Mouse (Mus musculus): ENCODE results near the gene Gm21885. TPM values are rescaled to one million over a fixed set of nuclear protein-coding genes. Genes with fewer than 3 reads are reported as not detected.
"Not testable (repeated sequence)": the region's sequence is repeated elsewhere in the genome, so short reads cannot be mapped to it uniquely, and the experiment has no call there.

Gene Gm21885
- polyA plus RNA-seq, 1 experiment, result not detected

DNA sequence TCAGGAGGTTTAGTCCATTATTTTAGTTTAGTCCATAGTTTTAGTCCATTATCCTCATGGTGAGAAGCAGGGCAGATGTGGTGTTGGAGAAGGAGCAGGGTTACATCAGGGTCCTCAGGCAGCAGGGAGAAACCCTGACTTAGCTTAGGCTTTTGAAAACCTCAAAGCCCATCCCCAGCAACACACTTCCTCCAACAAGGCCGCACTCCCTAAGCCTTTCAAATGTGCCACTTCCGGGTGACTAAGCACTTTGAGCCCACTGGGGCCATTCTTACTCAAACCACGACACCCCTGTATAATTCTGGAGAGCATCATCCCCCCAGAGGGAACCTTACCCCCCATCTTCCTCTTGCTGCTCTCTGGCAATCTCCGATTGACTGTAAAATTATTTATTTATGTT lies 21.9 kb upstream of the Gm21885 start:
- no peak for TF ChIP-seq CTCF (IDR thresholded peaks at IDR 0.05; ENCODE audit: control insufficient read depth, insufficient read depth, low read length)
- TF ChIP-seq POLR2A (IDR thresholded peaks at IDR 0.05; ENCODE audit: borderline replicate concordance, control insufficient read depth, low read depth, low read length), result no peak
- Histone ChIP-seq H3K27ac (ENCODE audit: control insufficient read depth, insufficient read depth, low read depth, low read length, poor library complexity) (peak overlapping the region; percentile 24; the same call in 1 of the 2 replicates), H3K4me3 (replicated peaks; ENCODE audit: control insufficient read depth, low read depth, low read length) (no peak overlapping the region), H3K4me1 (ENCODE audit: control insufficient read depth, insufficient read depth, low read length) (peaks cover 9% of the 10 kb centered on the region)
- WGBS, result 8% methylated on average over 4 of the region's 4 CpGs

DNA sequence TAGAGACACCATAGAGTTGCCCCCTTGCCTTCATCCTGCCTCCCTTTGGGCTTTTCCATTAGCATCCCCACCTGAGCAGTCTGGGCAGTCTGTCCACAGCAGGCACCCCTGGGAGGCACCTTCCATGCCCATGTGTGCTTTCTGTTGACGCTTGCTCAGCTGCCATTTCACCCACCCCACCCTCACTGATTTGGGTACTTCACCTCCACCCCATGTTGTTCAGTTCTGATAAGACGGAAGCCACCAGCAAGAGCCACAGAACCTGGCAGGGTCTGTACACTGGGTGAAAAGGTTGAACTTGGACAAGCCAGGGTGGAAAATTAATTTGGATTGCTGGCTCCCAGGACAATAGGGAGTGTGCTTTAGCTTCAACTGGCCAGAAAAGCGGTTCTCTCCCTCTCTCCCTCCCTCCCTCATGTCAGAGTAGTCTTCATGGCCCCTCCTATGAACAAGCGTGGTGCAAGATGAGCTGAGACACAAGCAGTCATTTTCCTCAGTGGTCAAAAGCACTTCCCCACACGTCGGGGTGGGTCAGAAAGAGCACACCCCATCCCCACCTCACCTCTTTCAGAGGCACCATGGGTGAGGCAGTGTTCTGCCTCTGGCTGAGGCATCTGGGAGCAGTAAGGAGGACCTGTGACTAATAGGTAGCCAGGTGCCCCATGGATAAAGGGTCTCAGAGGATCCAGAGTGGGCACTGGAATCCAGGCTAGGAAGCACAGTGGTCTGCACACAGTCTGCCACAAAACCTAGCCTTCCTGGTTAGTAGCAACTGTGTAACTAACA lies 19.9 kb upstream of the Gm21885 start:
- 27% methylated on average over 6 of the region's 6 CpGs for WGBS
- TF ChIP-seq POLR2A (IDR thresholded peaks at IDR 0.05; ENCODE audit: borderline replicate concordance, control insufficient read depth, low read depth, low read length), result no peak
- TF ChIP-seq CTCF (IDR thresholded peaks at IDR 0.05; ENCODE audit: control insufficient read depth, insufficient read depth, low read length), result no peak
- Histone ChIP-seq H3K4me1 (ENCODE audit: control insufficient read depth, insufficient read depth, low read length) (peaks cover 10% of the 10 kb centered on the region), H3K27ac (ENCODE audit: control insufficient read depth, insufficient read depth, low read depth, low read length, poor library complexity) (peak overlapping the region; percentile 78), H3K4me3 (replicated peaks; ENCODE audit: control insufficient read depth, low read depth, low read length) (no peak overlapping the region)

DNA sequence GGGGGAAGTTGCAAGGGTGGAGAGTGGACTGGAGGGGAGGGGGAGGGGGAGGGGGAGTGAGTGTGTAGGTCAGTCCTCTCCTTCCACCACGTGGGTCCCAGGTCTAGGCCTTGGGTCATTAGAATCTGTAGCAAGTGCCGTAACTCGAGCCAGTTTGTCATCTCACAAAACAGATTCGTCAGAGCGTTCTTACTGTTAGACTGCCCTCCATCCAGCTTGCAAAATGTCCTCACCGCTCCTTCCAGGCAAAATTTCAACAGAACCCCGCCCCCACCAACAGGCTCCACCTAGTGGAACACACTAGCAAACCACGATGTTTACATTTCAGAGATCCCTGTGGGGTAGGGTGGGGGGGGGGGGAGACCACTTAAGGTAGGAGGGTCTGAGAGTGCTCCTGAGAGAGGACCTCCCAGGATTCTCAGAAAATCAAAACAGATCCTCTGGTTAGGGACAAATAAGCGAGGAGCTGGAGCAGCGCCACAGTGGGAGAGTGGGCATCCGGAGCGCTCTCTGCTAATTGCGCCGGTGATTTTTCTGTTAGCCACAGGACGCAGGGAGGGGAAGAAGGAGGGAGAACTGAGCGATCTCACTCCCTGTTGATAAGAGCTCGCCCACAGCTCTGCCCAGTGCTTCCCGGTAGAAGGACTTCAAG lies 16.4 kb upstream of the Gm21885 start:
- no peak overlapping the region for H3K4me3 ChIP-seq (replicated peaks; ENCODE audit: control insufficient read depth, low read depth, low read length)
- H3K4me1 ChIP-seq (ENCODE audit: control insufficient read depth, insufficient read depth, low read length), result peaks cover 8% of the 10 kb centered on the region
- TF ChIP-seq CTCF (IDR thresholded peaks at IDR 0.05; ENCODE audit: control insufficient read depth, insufficient read depth, low read length), result 0 out of 2 replicates have a peak, but pooled peaks have one; percentile 23
- TF ChIP-seq POLR2A (IDR thresholded peaks at IDR 0.05; ENCODE audit: borderline replicate concordance, control insufficient read depth, low read depth, low read length), result no peak
- 3% methylated on average over 18 of the region's 18 CpGs for WGBS
- H3K27ac ChIP-seq (ENCODE audit: control insufficient read depth, insufficient read depth, low read depth, low read length, poor library complexity), result peak overlapping the region; percentile 57

DNA sequence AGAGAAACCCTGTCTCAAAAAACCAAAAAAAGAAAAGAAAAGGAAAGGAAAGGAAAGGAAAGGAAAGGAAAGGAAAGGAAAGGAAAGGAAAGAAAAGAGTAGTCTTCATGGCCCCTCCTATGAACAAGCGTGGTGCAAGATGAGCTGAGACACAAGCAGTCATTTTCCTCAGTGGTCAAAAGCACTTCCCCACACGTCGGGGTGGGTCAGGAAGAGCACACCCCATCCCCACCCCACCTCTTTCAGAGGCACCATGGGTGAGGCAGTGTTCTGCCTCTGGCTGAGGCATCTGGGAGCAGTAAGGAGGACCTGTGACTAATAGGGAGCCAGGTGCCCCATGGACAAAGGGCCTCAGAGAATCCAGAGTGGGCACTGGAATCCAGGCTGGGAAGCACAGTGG lies 15.5 kb upstream of the Gm21885 start:
- not testable (repeated sequence) for H3K4me3 ChIP-seq (replicated peaks; ENCODE audit: control insufficient read depth, low read depth, low read length); H3K27ac ChIP-seq (ENCODE audit: control insufficient read depth, insufficient read depth, low read depth, low read length, poor library complexity); H3K4me1 ChIP-seq (ENCODE audit: control insufficient read depth, insufficient read depth, low read length)
- 10% methylated on average over 3 of the region's 3 CpGs for WGBS

DNA sequence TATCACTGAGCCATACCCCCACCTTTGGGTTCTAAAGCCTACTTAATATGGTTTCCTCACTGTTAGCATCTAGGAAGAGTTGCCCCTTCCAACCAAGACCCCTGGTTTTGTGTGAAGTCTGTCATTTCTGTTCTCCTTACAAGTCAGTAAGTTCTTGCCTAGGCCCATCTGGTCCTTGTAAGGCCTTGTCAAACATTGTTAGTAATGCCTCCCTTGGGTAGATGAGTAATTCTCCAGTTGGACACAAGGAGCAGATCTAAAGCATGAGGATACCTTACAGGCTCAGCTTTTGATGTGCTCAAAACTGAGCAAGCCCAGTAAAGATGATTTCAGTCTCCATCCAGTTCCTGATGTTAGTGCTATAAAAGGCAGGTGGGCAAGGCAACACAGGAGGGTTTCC lies 12.9 kb upstream of the Gm21885 start:
- no peak overlapping the region for H3K4me3 ChIP-seq (replicated peaks; ENCODE audit: control insufficient read depth, low read depth, low read length)
- TF ChIP-seq CTCF (IDR thresholded peaks at IDR 0.05; ENCODE audit: control insufficient read depth, insufficient read depth, low read length) (no peak), POLR2A (IDR thresholded peaks at IDR 0.05; ENCODE audit: borderline replicate concordance, control insufficient read depth, low read depth, low read length) (no peak)
- H3K4me1 ChIP-seq (ENCODE audit: control insufficient read depth, insufficient read depth, low read length), result peaks cover 6% of the 10 kb centered on the region; the same call in 1 of the 2 replicates
- no peak overlapping the region for H3K27ac ChIP-seq (ENCODE audit: control insufficient read depth, insufficient read depth, low read depth, low read length, poor library complexity)

DNA sequence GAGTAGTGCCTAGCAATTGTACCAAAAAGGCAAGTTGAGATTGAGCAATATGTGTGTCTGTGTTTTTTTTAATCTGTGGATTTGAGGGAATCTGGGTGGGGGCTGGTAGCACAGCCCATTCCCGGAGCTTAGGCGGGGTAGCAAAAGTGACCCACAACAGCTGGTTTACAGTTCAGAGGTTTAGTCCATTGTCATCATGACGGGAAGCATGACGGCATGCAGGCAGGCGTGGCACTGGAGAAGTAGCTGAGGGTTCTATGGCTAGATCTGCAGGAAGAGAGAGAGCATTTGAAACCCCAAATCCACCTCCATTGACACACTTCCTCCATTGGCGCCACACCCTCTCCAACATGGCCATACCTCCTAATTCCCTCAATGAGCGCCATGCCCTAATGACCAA lies 11.8 kb upstream of the Gm21885 start:
- TF ChIP-seq CTCF (IDR thresholded peaks at IDR 0.05; ENCODE audit: control insufficient read depth, insufficient read depth, low read length), result no peak
- no peak overlapping the region for H3K4me3 ChIP-seq (replicated peaks; ENCODE audit: control insufficient read depth, low read depth, low read length)
- WGBS, result 71% methylated on average over 7 of the region's 7 CpGs
- H3K27ac ChIP-seq (ENCODE audit: control insufficient read depth, insufficient read depth, low read depth, low read length, poor library complexity), result no peak overlapping the region
- H3K4me1 ChIP-seq (ENCODE audit: control insufficient read depth, insufficient read depth, low read length), result peaks cover 7% of the 10 kb centered on the region

DNA sequence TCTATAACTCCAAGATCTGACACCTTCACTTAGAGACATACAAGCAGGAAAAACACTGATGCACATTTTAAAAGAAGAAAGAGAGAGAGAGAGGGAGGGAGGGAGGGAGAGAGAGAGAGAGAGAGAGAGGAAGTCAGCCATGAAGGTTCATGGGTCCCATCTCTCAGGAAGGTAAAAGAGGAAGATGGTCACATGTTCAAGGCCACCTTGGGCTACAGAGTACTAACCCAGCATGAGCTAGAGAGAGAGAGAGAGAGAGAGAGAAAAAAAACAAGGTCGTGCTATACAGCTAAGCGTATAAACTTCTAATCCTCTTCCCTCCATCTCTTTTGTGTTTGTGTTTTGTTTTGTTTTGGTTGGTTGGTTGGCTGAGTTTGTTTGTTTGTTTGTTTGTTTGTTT lies 10.7 kb upstream of the Gm21885 start:
- 56% methylated on average over 2 of the region's 2 CpGs for WGBS
- TF ChIP-seq CTCF (IDR thresholded peaks at IDR 0.05; ENCODE audit: control insufficient read depth, insufficient read depth, low read length), result no peak
- peaks cover 6% of the 10 kb centered on the region for H3K4me1 ChIP-seq (ENCODE audit: control insufficient read depth, insufficient read depth, low read length)

DNA sequence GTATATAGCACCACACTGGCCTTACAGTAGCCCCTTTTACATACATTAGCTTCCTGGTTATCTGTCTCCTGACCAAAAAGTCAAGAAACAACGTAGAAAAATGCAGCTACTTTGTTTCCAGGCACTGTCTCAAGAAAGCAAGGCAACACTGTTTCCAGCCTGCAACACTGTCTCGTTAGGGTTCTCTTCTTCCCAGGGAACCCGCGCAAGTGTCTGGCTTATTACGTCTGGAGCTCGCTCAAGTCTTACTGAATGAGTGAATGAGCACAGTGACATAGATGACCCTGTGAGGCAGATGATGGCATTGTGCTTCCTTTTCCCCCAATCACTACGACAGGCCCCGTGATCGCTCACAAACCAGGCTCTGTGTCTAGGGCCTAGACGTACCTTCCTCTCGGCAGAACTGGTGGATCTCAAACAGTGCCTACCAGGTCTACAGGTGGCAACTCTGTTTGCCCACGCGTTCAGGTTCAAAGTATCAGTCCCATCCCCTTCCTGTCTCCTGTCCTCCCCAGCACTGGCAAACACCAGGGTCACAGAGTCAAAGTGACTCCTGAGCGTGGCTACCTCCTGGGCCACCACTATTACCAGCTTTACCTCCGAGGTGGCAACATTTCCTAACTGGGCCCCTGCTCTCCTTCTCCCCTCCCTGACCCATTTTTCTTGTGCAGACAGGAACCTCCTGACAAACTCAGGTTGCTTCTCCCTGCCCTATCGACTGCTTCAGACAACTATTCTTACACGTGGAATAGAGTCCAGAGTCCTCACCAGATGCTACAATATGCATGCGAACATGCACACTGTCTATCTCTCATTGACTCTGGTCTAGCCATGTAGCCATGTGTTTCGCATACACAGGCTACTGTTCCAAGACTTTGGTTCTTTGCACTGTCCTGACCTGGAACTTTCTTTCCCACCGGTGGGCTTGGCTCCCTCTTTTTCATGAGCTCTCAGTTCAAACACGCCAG lies 8.4 kb upstream of the Gm21885 start:
- no peak overlapping the region for H3K27ac ChIP-seq (ENCODE audit: control insufficient read depth, insufficient read depth, low read depth, low read length, poor library complexity)
- peaks cover 4% of the 10 kb centered on the region for H3K4me1 ChIP-seq (ENCODE audit: control insufficient read depth, insufficient read depth, low read length)
- H3K4me3 ChIP-seq (replicated peaks; ENCODE audit: control insufficient read depth, low read depth, low read length), result no peak overlapping the region
- no peak for TF ChIP-seq POLR2A (IDR thresholded peaks at IDR 0.05; ENCODE audit: borderline replicate concordance, control insufficient read depth, low read depth, low read length)
- no peak for TF ChIP-seq CTCF (IDR thresholded peaks at IDR 0.05; ENCODE audit: control insufficient read depth, insufficient read depth, low read length)
- 85% methylated on average over 21 of the region's 21 CpGs for WGBS

More for the DNA sequence above, 10.7 kb upstream of the Gm21885 start:
- Histone ChIP-seq H3K27ac (ENCODE audit: control insufficient read depth, insufficient read depth, low read depth, low read length, poor library complexity) (no peak overlapping the region), H3K4me3 (replicated peaks; ENCODE audit: control insufficient read depth, low read depth, low read length) (no peak overlapping the region)

Measured in bone marrow, adult 2 months (tissue).